Mouse (Mus musculus) MEL (cell line): Measurements from ENCODE around the gene Slc47a1.

ENCODE experiments used
- CTCF ChIP-seq, 3 experiments: IDR thresholded peaks in 2 of 3; conservative IDR thresholded peaks in 1 of 3; 2 replicates each; pipeline ENCODE4 v1.5.1; 2011 to 2012; ENCODE audit warnings: low read length in 3 of 3, low read depth in 2 of 3, mild to moderate bottlenecking in 2 of 3, improper control_type of control experiment in 1 of 3, inconsistent platforms in 1 of 3, mixed read lengths in 1 of 3, moderate library complexity in 1 of 3; ENCODE audit not compliant: control insufficient read depth in 1 of 3, insufficient read depth in 1 of 3, poor library complexity in 1 of 3, severe bottlenecking in 1 of 3
- GABPA ChIP-seq: IDR thresholded peaks from 2 replicates; pipeline ENCODE4 v1.6.1; 2012; ENCODE audit warnings: low read depth, mild to moderate bottlenecking, inconsistent platforms, low read length, improper control_type of control experiment, moderate library complexity
- MAZ ChIP-seq: IDR thresholded peaks from 2 replicates; pipeline ENCODE4 v1.6.1; 2012; ENCODE audit warnings: low read depth, mild to moderate bottlenecking, inconsistent platforms, low read length, improper control_type of control experiment
- SIN3A ChIP-seq: IDR thresholded peaks from 2 replicates; pipeline ENCODE4 v1.6.1; 2012; ENCODE audit warnings: low read length, improper control_type of control experiment, inconsistent platforms
- ZC3H11A ChIP-seq: IDR thresholded peaks from 2 replicates; pipeline ENCODE4 v1.6.1; 2012; ENCODE audit warnings: low read depth, mild to moderate bottlenecking, inconsistent platforms, low read length, improper control_type of control experiment
- ZNF384 ChIP-seq: IDR thresholded peaks from 2 replicates; pipeline ENCODE4 v1.6.1; 2012; ENCODE audit warnings: low read depth, mild to moderate bottlenecking, inconsistent platforms, low read length, improper control_type of control experiment

DNA sequence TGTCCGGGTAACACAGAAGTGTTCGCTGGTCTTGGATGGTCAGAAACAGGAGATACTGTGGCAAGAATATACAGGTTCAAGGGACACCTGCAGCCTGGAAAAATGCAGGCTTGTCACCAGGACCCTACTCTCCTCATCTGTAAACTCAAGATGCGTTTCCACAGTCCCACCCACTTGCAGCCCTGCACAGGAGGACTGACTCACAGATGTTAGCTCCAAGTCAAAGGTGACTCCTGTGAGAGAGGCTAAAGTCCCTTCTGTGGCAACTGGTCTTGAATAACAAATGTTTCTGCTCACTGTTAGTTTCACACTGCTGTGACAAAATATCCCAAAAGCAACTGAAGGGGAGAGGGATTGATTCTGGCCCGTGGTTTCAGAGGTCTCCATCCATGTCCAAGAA is 506 bp upstream of the Slc47a1 start:
- no peak for TF ChIP-seq ZNF384
- TF ChIP-seq ZC3H11A = no peak
- TF ChIP-seq SIN3A = no peak
- no peak for TF ChIP-seq CTCF (IDR thresholded peaks at IDR 0.05 in 2 of 3, conservative IDR thresholded peaks at IDR 0.05 in 1 of 3; ENCODE audit: control insufficient read depth in 1 of 3, insufficient read depth in 1 of 3, low read depth in 2 of 3, low read length in 3 of 3, poor library complexity in 1 of 3, severe bottlenecking in 1 of 3)
- TF ChIP-seq GABPA = no peak
- TF ChIP-seq MAZ = no peak
